Mouse (Mus musculus) limb, embryonic 14.5 days (tissue): ENCODE measurements around the gene Pipox. TPM values are rescaled to one million over a fixed set of nuclear protein-coding genes. Genes with fewer than 3 reads are reported as not detected.

Source experiments
- ATAC-seq: fragments of 200-750 bp; cut with Nextera tagmentation; 2 replicates; pipeline ENCODE4 v1.8.0; 2017; ENCODE audit warnings: low read depth, moderate number of reproducible peaks, moderate TSS enrichment; ENCODE audit not compliant: low FRiP score
- DNase-seq: peaks from one replicate; pipeline ENCODE4 v3.0.0-alpha.2; 2015; ENCODE audit warnings: low spot score
- H3K27ac ChIP-seq: fragments of 300-500 bp; sonication (generic); replicated peaks from 2 replicates; pipeline ENCODE4 v1.5.1; 2014; ENCODE audit warnings: low read depth, mild to moderate bottlenecking, low read length, moderate library complexity, mixed read lengths
- H3K27me3 ChIP-seq: fragments of 300-500 bp; sonication (generic); 2 replicates; pipeline ENCODE4 v1.6.1; 2014; ENCODE audit warnings: low read length, mixed read lengths; ENCODE audit not compliant: control insufficient read depth, insufficient read depth
- H3K36me3 ChIP-seq: fragments of 300-500 bp; sonication (generic); 2 replicates; pipeline ENCODE4 v1.6.1; 2014; ENCODE audit warnings: mild to moderate bottlenecking, low read length, moderate library complexity, mixed read lengths; ENCODE audit not compliant: control insufficient read depth, insufficient read depth
- H3K4me1 ChIP-seq: fragments of 300-500 bp; sonication (generic); 2 replicates; pipeline ENCODE4 v1.6.1; 2014; ENCODE audit warnings: antibody characterized with exemption, low read length, mixed read lengths; ENCODE audit not compliant: control insufficient read depth, insufficient read depth
- H3K4me2 ChIP-seq: fragments of 300-500 bp; sonication (generic); replicated peaks from 2 replicates; pipeline ENCODE4 v1.6.1; 2014; ENCODE audit warnings: low read depth, mild to moderate bottlenecking, low read length, moderate library complexity; ENCODE audit not compliant: severe bottlenecking
- H3K4me3 ChIP-seq: fragments of 300-500 bp; sonication (generic); replicated peaks from 2 replicates; pipeline ENCODE4 v1.5.1; 2014; ENCODE audit warnings: low read length
- H3K9ac ChIP-seq: fragments of 300-500 bp; sonication (generic); 2 replicates; pipeline ENCODE4 v1.6.1; 2014; ENCODE audit warnings: mild to moderate bottlenecking, low read depth, low read length, moderate library complexity; ENCODE audit not compliant: severe bottlenecking
- H3K9me3 ChIP-seq: fragments of 300-500 bp; sonication (generic); 2 replicates; pipeline ENCODE4 v1.6.1; 2016; ENCODE audit warnings: low read length; ENCODE audit not compliant: control insufficient read depth
- POLR2A ChIP-seq: fragments of 200-500 bp; IDR thresholded peaks from 2 replicates; pipeline ENCODE4 v1.8.0; 2012; ENCODE audit warnings: inconsistent platforms, mild to moderate bottlenecking, moderate library complexity, borderline replicate concordance; ENCODE audit not compliant: insufficient read depth, insufficient read length; ENCODE audit errors: extremely low read depth
- WGBS: fragments of 180-500 bp; shearing (Covaris S2); extraction: QIAGEN DNeasy Blood & Tissue Kit; methylation state at CpG from one replicate; pipeline ENCODE4 v1.1.7; 2014; 5-methylcytosine and 5-hydroxymethylcytosine counted together
- polyA plus RNA-seq, 2 experiments: library from polyadenylated mRNA; depleted of rRNA in 1 of 2; stranded (reverse) in 1 of 2; unstranded in 1 of 2; fragments of >200 nt; fragmentation: Nextera tagmentation in 1 of 2; extraction: Ambion mirVana in 1 of 2; gene quantifications; 2 replicates each; pipeline versions ENCODE4 v1.2.1 to v1.2.3; 2012 to 2014

Gene Pipox
- polyA plus RNA-seq, 2 experiments, result 0.94 to 1.3 TPM

GRCm38 (mm10) chr11:77916741-77917140 is 22.8 kb upstream of the Pipox start:
- TF ChIP-seq POLR2A, result no peak
- Histone ChIP-seq H3K9me3 (no peaks in the 10 kb centered on the region), H3K36me3 (no peaks in the 10 kb centered on the region), H3K9ac (no peak overlapping the region), H3K4me1 (peaks cover 17% of the 10 kb centered on the region; the same call in 1 of the 2 replicates), H3K27ac (no peak overlapping the region), H3K4me3 (no peak overlapping the region), H3K27me3 (peaks cover 18% of the 10 kb centered on the region), H3K4me2 (0 out of 2 replicates have a peak overlapping the region, but pooled peaks have one; percentile 25)
- ATAC-seq (no peak), DNase-seq (no peak)
- 74% methylated on average over 4 of the region's 4 CpGs for WGBS

- peaks cover 17% of the 10 kb centered on the region; the same call in 1 of the 2 replicates for H3K4me1 ChIP-seq
- H3K4me2 ChIP-seq, result peak overlapping the region; percentile 36; the same call in 1 of the 2 replicates
- H3K27me3 ChIP-seq, result peaks cover 18% of the 10 kb centered on the region
These were observed 20.8 kb upstream of the Pipox start for GRCm38 (mm10) chr11:77914598-77915260.

GRCm38 (mm10) chr11:77913505-77913904 is 19.6 kb upstream of the Pipox start:
- H3K27ac ChIP-seq, result no peak overlapping the region
- H3K4me3 ChIP-seq, result no peak overlapping the region
- H3K36me3 ChIP-seq, result no peaks in the 10 kb centered on the region
- no peak overlapping the region for H3K9ac ChIP-seq
- DNase-seq (no peak), ATAC-seq (no peak)
- H3K9me3 ChIP-seq, result no peaks in the 10 kb centered on the region
- peaks cover 18% of the 10 kb centered on the region for H3K27me3 ChIP-seq
- H3K4me1 ChIP-seq, result peaks cover 17% of the 10 kb centered on the region; the same call in 1 of the 2 replicates
- no peak overlapping the region for H3K4me2 ChIP-seq
- TF ChIP-seq POLR2A, result no peak
- 43% methylated on average over 6 of the region's 6 CpGs for WGBS

More at GRCm38 (mm10) chr11:77914598-77915260, 20.8 kb upstream of the Pipox start:
- no peaks in the 10 kb centered on the region for H3K9me3 ChIP-seq
- ATAC-seq (no peak), DNase-seq (no peak)
- no peak for TF ChIP-seq POLR2A
- H3K27ac ChIP-seq, result no peak overlapping the region
- no peak overlapping the region; the same call in 1 of the 2 replicates for H3K9ac ChIP-seq
- WGBS, result under 1% methylated on average over 32 of the region's 32 CpGs
- H3K4me3 ChIP-seq, result peak overlapping the region; percentile 13; the same call in 1 of the 2 replicates
- H3K36me3 ChIP-seq, result no peaks in the 10 kb centered on the region

GRCm38 (mm10) chr11:77909776-77910175 is 15.9 kb upstream of the Pipox start:
- no peak for ATAC-seq

GRCm38 (mm10) chr11:77909376-77909775 is 15.5 kb upstream of the Pipox start:
- Histone ChIP-seq H3K27ac (no peak overlapping the region), H3K9ac (no peak overlapping the region), H3K27me3 (peaks cover 9% of the 10 kb centered on the region; the same call in 1 of the 2 replicates), H3K36me3 (no peaks in the 10 kb centered on the region), H3K9me3 (no peaks in the 10 kb centered on the region), H3K4me2 (no peak overlapping the region), H3K4me1 (no peaks in the 10 kb centered on the region), H3K4me3 (no peak overlapping the region)
- ATAC-seq, result no peak
- DNase-seq, result no peak
- WGBS, result 36% methylated on average over 5 of the region's 5 CpGs
- TF ChIP-seq POLR2A, result no peak

More at GRCm38 (mm10) chr11:77909776-77910175, 15.9 kb upstream of the Pipox start:
- Histone ChIP-seq H3K27me3 (peaks cover 10% of the 10 kb centered on the region; the same call in 1 of the 2 replicates), H3K9me3 (no peaks in the 10 kb centered on the region), H3K9ac (no peak overlapping the region), H3K27ac (no peak overlapping the region), H3K4me2 (no peak overlapping the region), H3K4me1 (peaks cover 3% of the 10 kb centered on the region; the same call in 1 of the 2 replicates), H3K4me3 (no peak overlapping the region), H3K36me3 (no peaks in the 10 kb centered on the region)
- no peak for TF ChIP-seq POLR2A
- 31% methylated on average over 6 of the region's 6 CpGs for WGBS
- no peak for DNase-seq
